Mouse (Mus musculus): ENCODE results near the gene Lrrc4.

Gene Lrrc4

GRCm38 (mm10) chr6:28826689-28827389 lies 4.7 kb downstream of the Lrrc4 start:
- peak; percentile 34 for DNase-seq (ENCODE audit: low read depth, low spot score)

GRCm38 (mm10) chr6:28825894-28826293 lies 5.7 kb downstream of the Lrrc4 start:
- DNase-seq (ENCODE audit: low read depth, low spot score) = peak; percentile 29

DNA sequence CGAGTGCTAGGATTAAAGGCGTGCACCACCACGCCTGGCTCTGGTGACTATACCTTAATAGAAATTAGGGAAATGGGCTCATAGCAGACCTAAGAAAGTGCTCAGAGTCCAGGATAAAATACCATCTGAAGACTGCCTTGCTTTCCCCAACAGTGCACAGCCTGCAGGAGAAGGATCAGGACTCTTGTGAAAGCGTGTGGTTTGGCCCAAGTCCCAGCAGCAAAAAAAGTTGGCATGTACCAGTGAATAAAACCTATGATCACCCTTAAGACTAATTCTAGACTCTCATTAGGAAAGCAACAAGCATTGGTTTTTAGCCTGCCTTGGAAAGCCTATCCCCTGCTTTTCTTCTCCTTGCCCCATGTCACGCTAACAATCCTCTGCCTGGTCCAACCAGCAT lies 7.7 kb downstream of the Lrrc4 start:
- DNase-seq (ENCODE audit: low read depth, low spot score) = peak; percentile 92

DNA sequence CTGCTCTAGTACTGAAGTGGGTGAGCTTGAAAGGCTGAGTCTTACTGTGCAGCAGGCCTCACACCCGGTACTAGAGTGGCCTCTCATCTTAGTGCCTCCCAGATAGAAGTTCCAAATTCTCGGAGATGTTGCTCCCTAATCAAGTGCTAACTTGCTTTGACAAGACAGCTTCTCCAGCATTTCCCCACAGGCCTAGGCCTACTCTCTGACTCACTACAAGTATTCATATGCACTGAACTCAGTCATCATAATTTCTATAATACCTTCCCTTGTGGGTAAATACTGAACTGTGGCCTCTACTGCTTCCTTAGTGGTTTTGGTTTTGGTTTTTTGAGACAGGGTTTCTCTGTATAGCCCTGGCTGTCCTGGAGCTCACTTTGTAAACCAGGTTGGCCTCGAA lies 8.2 kb downstream of the Lrrc4 start:
- DNase-seq (ENCODE audit: low read depth, low spot score) = peak; percentile 77

GRCm38 (mm10) chr6:28822296-28822695 lies 9.3 kb downstream of the Lrrc4 start:
- peak; percentile 50 for DNase-seq (ENCODE audit: low read depth, low spot score)

- DNase-seq (ENCODE audit: low read depth, low spot score) = no peak
These were observed 11.8 kb downstream of the Lrrc4 start for GRCm38 (mm10) chr6:28819509-28820358.

GRCm38 (mm10) chr6:28817039-28817438 lies 14.5 kb downstream of the Lrrc4 start:
- DNase-seq (ENCODE audit: low read depth, low spot score) = no peak

DNA sequence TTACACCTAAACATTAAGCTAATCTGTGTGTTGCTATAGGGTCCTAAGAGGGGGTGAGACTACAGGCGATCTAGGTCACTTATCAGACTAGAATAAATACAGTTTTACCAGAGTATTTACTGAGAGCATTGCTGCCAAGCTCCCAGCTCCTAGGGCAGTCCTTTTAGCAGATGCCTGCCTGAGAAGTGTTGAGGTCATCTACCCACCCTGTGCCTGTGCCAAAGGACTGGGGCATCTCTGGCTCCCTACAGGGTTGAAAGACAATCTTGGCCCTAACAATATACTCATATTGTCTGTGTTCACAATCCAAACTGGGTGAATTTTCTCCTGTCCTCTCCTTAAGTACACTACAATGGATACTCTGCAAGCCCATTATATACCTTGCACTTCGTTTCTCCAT lies 16.7 kb downstream of the Lrrc4 start:
- no peak for DNase-seq (ENCODE audit: low read depth, low spot score)

- DNase-seq (ENCODE audit: low read depth, low spot score) = no peak
These were observed 18.5 kb downstream of the Lrrc4 start for GRCm38 (mm10) chr6:28813057-28813456.

GRCm38 (mm10) chr6:28804751-28805150 lies 26.8 kb downstream of the Lrrc4 start:
- no peak for DNase-seq (ENCODE audit: low read depth, low spot score)

GRCm38 (mm10) chr6:28803678-28804279 lies 27.8 kb downstream of the Lrrc4 start:
- no peak for DNase-seq (ENCODE audit: low read depth, low spot score)

- DNase-seq (ENCODE audit: low read depth, low spot score) = no peak
These were observed 30.6 kb downstream of the Lrrc4 start for GRCm38 (mm10) chr6:28800976-28801375.

DNA sequence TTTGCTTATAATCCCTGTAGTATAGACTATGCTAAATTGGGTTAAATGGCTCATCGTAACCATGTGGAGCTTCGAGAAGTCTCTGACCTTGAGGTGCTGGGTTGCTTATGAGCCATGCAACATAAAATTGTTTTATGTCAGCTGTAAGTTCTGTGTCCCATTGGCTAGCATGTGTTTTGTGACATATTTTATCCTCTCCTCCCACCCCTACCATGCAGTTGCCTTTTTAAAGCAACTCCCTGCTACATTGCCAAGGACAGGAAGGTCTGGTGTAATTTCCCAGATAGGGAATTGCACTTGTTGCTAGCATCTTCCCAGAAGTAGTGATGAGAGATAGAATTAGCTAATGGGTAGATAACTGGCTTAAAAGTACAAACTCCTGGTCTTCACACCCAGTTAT lies 31.7 kb downstream of the Lrrc4 start:
- no peak for DNase-seq (ENCODE audit: low read depth, low spot score)

GRCm38 (mm10) chr6:28795792-28796515 lies 35.6 kb downstream of the Lrrc4 start:
- DNase-seq (ENCODE audit: low read depth, low spot score) = no peak

GRCm38 (mm10) chr6:28795380-28795779 lies 36.2 kb downstream of the Lrrc4 start:
- no peak for DNase-seq (ENCODE audit: low read depth, low spot score)

DNA sequence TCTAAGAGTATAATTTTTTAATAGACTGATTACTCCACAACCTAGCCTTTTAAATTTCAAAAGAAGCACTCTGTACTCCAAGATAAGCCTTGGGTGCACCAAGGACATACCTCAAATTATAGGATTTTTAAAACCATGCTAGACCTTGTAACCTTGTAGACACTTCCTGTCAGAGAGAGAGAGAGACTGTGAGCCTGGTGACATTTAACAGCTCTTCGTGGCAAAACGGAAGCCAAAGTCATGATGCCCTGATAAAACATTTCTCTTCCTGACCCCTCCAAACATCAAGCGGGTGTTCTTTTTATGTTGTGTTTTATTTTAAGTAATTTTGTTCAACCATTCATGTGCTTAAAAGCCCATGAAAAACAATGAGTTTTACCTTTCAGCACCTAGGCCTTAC lies 39.7 kb downstream of the Lrrc4 start:
- no peak for DNase-seq (ENCODE audit: low read depth, low spot score)

- no peak for DNase-seq (ENCODE audit: low read depth, low spot score)
These were observed 40.4 kb downstream of the Lrrc4 start for GRCm38 (mm10) chr6:28791183-28791582.

GRCm38 (mm10) chr6:28789685-28790084 lies 41.9 kb downstream of the Lrrc4 start:
- no peak for DNase-seq (ENCODE audit: low read depth, low spot score)

DNA sequence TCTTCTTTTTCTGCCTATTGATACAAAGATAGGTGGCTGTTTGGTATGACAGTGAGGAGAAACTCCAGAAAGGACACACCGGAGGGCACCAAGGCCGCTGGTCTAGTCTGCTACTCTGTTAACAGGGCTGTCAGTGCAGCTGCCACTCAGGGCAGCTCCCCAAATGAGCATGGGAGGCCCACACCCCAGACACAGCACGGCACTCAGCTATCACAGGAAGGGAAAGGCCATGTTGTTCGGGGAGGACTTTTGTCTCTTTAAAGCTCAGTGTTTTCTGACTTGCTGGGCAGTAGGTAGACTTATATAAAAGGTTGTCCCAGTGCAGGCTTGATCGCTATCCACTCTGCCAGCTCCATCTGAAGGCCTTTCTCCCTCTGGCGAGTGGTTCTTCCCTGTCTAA lies 44.4 kb downstream of the Lrrc4 start:
- no peak for DNase-seq (ENCODE audit: low read depth, low spot score)

DNA sequence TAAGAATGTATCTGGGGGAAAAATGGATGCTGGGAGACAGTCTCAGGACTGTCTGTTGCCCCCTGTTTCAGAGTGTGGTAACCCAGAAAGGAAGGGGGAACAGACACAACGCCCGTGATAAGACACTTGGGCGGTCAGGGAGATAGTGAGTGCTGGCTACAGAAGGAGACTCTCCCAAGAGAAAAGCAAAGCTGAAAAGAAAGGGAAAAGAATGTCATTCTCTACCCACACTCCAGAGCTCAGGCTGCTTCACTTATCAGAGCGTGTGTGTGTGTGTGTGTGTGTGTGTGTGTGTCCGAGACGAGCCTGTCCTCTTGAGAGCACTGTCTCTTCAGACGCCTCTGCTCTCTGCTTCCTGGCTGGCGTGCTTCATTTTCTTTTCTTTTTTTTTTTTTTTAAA lies 45.8 kb downstream of the Lrrc4 start:
- no peak for DNase-seq (ENCODE audit: low read depth, low spot score)

DNA sequence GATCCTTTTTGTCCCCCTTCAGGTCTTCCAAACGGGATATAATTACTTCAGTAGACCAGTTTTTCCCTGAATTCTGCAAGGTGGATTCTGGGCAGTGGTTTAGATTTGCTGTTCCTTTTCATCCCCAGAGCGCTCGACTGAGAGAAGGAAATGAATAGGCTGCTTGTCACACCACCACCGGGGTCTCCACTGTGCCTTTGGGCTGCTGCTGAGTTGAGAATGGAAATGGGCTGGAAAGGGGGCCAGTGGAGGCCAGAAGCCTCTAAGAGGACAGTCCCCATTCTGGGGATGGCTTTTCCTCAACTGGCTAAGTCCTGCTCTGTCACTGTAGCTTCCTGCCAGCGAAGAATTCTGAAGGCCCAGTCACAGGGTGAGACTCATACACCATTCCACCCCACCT lies 47.6 kb downstream of the Lrrc4 start:
- DNase-seq (ENCODE audit: low read depth, low spot score) = no peak

GRCm38 (mm10) chr6:28783082-28783647 lies 48.4 kb downstream of the Lrrc4 start:
- no peak for DNase-seq (ENCODE audit: low read depth, low spot score)
